ENCODE assay signal across 8 mouse cellular contexts in genomic region chr6:67035388-67036299, GRCm38 (mm10). TPM values are rescaled to one million over a fixed set of nuclear protein-coding genes. Genes with fewer than 3 reads are reported as not detected.
DNase-seq lines count a peak whose midpoint lies in the region; ATAC-seq lines count a peak whose summit lies in the region.

No protein-coding gene starts in this region.

- 4% methylated on average over 19 of the region's 19 CpGs for WGBS in forebrain, embryonic 13.5 days

- H3K9me3 ChIP-seq in forebrain, embryonic 13.5 days (replicated peaks): no peaks in the 10 kb centered on the region

- peak overlapping the region; percentile 75 for H3K4me3 ChIP-seq in forebrain, embryonic 13.5 days

- H3K27me3 ChIP-seq in forebrain, embryonic 13.5 days: no peaks in the 10 kb centered on the region; the same call in 1 of the 2 replicates

- no peaks in the 10 kb centered on the region for H3K36me3 ChIP-seq in forebrain, embryonic 13.5 days (ENCODE audit: poor library complexity, severe bottlenecking)

- DNase-seq in B cell, adult 2 months: peak; percentile 13 to 23
- DNase-seq in Muller cell, postnatal 12 days (ENCODE audit: inconsistent ontology term): peak; percentile 87
- DNase-seq in kidney, adult 9 months: peak; percentile 75
- DNase-seq in lung, postnatal 10 days: peak; percentile 20
- DNase-seq in spleen, postnatal 10 days (ENCODE audit: low spot score in 2 of 2): peak; percentile 52 to 55
- DNase-seq in layer of hippocampus, postnatal 36 days: no peak

- H3K9ac ChIP-seq in forebrain, embryonic 13.5 days: peak overlapping the region; percentile 83

- peak overlapping the region; percentile 79 for H3K4me2 ChIP-seq in forebrain, embryonic 13.5 days

- ATAC-seq in forebrain, embryonic 13.5 days: no peak
- no peak for ATAC-seq in monocyte, adult 5-6 weeks (replicated peaks; ENCODE audit: insufficient number of reproducible peaks, low FRiP score, low TSS enrichment, poor library complexity, severe bottlenecking)

- no peak overlapping the region for H3K27ac ChIP-seq in forebrain, embryonic 13.5 days

- H3K4me1 ChIP-seq in forebrain, embryonic 13.5 days: peaks cover 18% of the 10 kb centered on the region

RNA-seq across cellular contexts. Expression of gene Gadd45a, which starts 1.6 kb away (rescaled TPM):
- 13.9 and 16.9 TPM in 2 replicates for polyA plus RNA-seq in forebrain, embryonic 13.5 days (2015; fragmentation: Nextera tagmentation; extraction: Ambion mirVana)
- 10 to 100 TPM in 1 of 2 experiments, 1 to 10 TPM in 1; 8.1 to 11.7 TPM for total RNA-seq in layer of hippocampus, postnatal 36 days (2021)
- 24.7 to 64.2 TPM (median 57.8 TPM) in 3 replicates for total RNA-seq in monocyte, adult 5-6 weeks (2017)

Comparison
In these comparisons a context has a peak if more than half of its experiments do, and no peak if none do; other contexts are left out.
1. DNase-seq: peak in B cell, adult 2 months (2 of 2), Muller cell, postnatal 12 days (single experiment), kidney, adult 9 months (single experiment), lung, postnatal 10 days (single experiment) and spleen, postnatal 10 days (2 of 2); none in layer of hippocampus, postnatal 36 days (0 of 2).